Mouse (Mus musculus): ENCODE measurements at regions not wholly inside any gene's neighbourhood (a gene's known extent, or its start where the extent isn't known, plus 50 kb on each side); places are given as distances from the start of the nearest gene placed in this dataset.

GRCm38 (mm10) chr15:97459606-97460359 is 212.7 kb upstream of the Amigo2 start:
- DNase-seq (ENCODE audit: low spot score), result no peak

GRCm38 (mm10) chr15:97458748-97459221 is 211.7 kb upstream of the Amigo2 start:
- DNase-seq (ENCODE audit: low spot score), result no peak

GRCm38 (mm10) chr15:97458139-97458747 is 211.2 kb upstream of the Amigo2 start:
- no peak for DNase-seq (ENCODE audit: low spot score)

GRCm38 (mm10) chr15:97457468-97457867 is 210.4 kb upstream of the Amigo2 start:
- no peak for DNase-seq (ENCODE audit: low spot score)

GRCm38 (mm10) chr15:97456991-97457390 is 209.9 kb upstream of the Amigo2 start:
- no peak for DNase-seq (ENCODE audit: low spot score)

- no peak for DNase-seq (ENCODE audit: low spot score)
Measured at GRCm38 (mm10) chr15:97455672-97456071, 208.6 kb upstream of the Amigo2 start.

- no peak for DNase-seq (ENCODE audit: low spot score)
Measured at GRCm38 (mm10) chr15:97449724-97450123, 202.6 kb upstream of the Amigo2 start.

GRCm38 (mm10) chr15:97449001-97449400 is 201.9 kb upstream of the Amigo2 start:
- no peak for DNase-seq (ENCODE audit: low spot score)

GRCm38 (mm10) chr15:97448243-97448880 is 201.3 kb upstream of the Amigo2 start:
- DNase-seq (ENCODE audit: low spot score), result no peak

- no peak for DNase-seq (ENCODE audit: low spot score)
Measured at GRCm38 (mm10) chr15:97446181-97446580, 199.1 kb upstream of the Amigo2 start.

- DNase-seq (ENCODE audit: low spot score), result no peak
Measured at GRCm38 (mm10) chr15:97438235-97438760, 191.2 kb upstream of the Amigo2 start.
